Mouse (Mus musculus): ENCODE results near the gene Zfc3h1. TPM values are rescaled to one million over a fixed set of nuclear protein-coding genes. Genes with fewer than 3 reads are reported as not detected.

The Zfc3h1 gene
- polyA plus RNA-seq (2015; fragmentation: Illumina TruSeq; extraction: RNeasy Lipid Tissue Mini Kit (QIAGEN cat#74804); ENCODE audit: insufficient read depth, low read depth, low replicate concordance), result 47.3 TPM

GRCm38 (mm10) chr10:115384221-115385017, at the start of gene Zfc3h1, which contains the start of gene Thap2:
Gene Zfc3h1 (plus strand): TSS chr10:115384959.
Gene Thap2 (minus strand): TSS chr10:115384443.

GRCm38 (mm10) chr10:115361840-115362622, 22.7 kb upstream of the Zfc3h1 start, which contains the start of gene Tmem19:
Gene Tmem19 (minus strand): TSS chr10:115362501.

Other genes starting within 250 kb of the Zfc3h1 start
- gene Tph2, start 199.9 kb upstream of the Zfc3h1 start, polyA plus RNA-seq (2015; fragmentation: Illumina TruSeq; extraction: RNeasy Lipid Tissue Mini Kit (QIAGEN cat#74804); ENCODE audit: insufficient read depth, low read depth, low replicate concordance), result not detected
- 10.8 TPM for gene Tbc1d15, start 133.5 kb upstream of the Zfc3h1 start, polyA plus RNA-seq (2015; fragmentation: Illumina TruSeq; extraction: RNeasy Lipid Tissue Mini Kit (QIAGEN cat#74804); ENCODE audit: insufficient read depth, low read depth, low replicate concordance)
- gene Rab21, start 69.4 kb upstream of the Zfc3h1 start, polyA plus RNA-seq (2015; fragmentation: Illumina TruSeq; extraction: RNeasy Lipid Tissue Mini Kit (QIAGEN cat#74804); ENCODE audit: insufficient read depth, low read depth, low replicate concordance), result 6.8 TPM
- gene Tmem19, start 22.5 kb upstream of the Zfc3h1 start, polyA plus RNA-seq (2015; fragmentation: Illumina TruSeq; extraction: RNeasy Lipid Tissue Mini Kit (QIAGEN cat#74804); ENCODE audit: insufficient read depth, low read depth, low replicate concordance), result 3.8 TPM
- gene Thap2, start 516 bp upstream of the Zfc3h1 start, polyA plus RNA-seq (2015; fragmentation: Illumina TruSeq; extraction: RNeasy Lipid Tissue Mini Kit (QIAGEN cat#74804); ENCODE audit: insufficient read depth, low read depth, low replicate concordance), result 4.8 TPM
- not detected for gene A930009A15Rik, start 185.0 kb downstream of the Zfc3h1 start, polyA plus RNA-seq (2015; fragmentation: Illumina TruSeq; extraction: RNeasy Lipid Tissue Mini Kit (QIAGEN cat#74804); ENCODE audit: insufficient read depth, low read depth, low replicate concordance)
- gene Lgr5, start 202.8 kb downstream of the Zfc3h1 start, polyA plus RNA-seq (2015; fragmentation: Illumina TruSeq; extraction: RNeasy Lipid Tissue Mini Kit (QIAGEN cat#74804); ENCODE audit: insufficient read depth, low read depth, low replicate concordance), result not detected

Measured in pancreas, adult 10 weeks (tissue).